Mouse (Mus musculus) ES-E14 (cell line): ENCODE measurements around the gene Iqch. TPM values are rescaled to one million over a fixed set of nuclear protein-coding genes. Genes with fewer than 3 reads are reported as not detected.

Experiments used
- DNase-seq: peaks from one replicate; pipeline ENCODE4 v3.0.0-alpha.2; 2013; ENCODE audit warnings: low read depth, low spot score
- H3K27ac ChIP-seq: 2 replicates; pipeline ENCODE4 v1.5.1; 2012; ENCODE audit warnings: low read depth, mild to moderate bottlenecking, low read length, moderate library complexity, mixed read lengths; ENCODE audit not compliant: poor library complexity, insufficient read depth, severe bottlenecking
- H3K36me3 ChIP-seq: 2 replicates; pipeline ENCODE4 v1.6.1; 2012; ENCODE audit warnings: mild to moderate bottlenecking, low read length, moderate library complexity, mixed read lengths; ENCODE audit not compliant: control insufficient read depth, poor library complexity, insufficient read depth, severe bottlenecking
- H3K4me1 ChIP-seq, 2 experiments: fragments of 150-350 bp in 1 of 2; sonication (generic) in 1 of 2; 2 replicates each; pipeline ENCODE4 v1.6.1; 2012; ENCODE audit warnings: low read length in 2 of 2, mild to moderate bottlenecking in 1 of 2, mixed read lengths in 1 of 2; ENCODE audit not compliant: control insufficient read depth in 2 of 2, insufficient read depth in 2 of 2, poor library complexity in 1 of 2
- H3K4me3 ChIP-seq, 2 experiments: fragments of 150-350 bp in 1 of 2; sonication (generic) in 1 of 2; 2 replicates each; pipeline ENCODE4 v1.5.1; 2012; ENCODE audit warnings: low read length in 2 of 2, low read depth in 1 of 2, mild to moderate bottlenecking in 1 of 2, mixed read lengths in 1 of 2; ENCODE audit not compliant: insufficient read depth in 1 of 2, poor library complexity in 1 of 2, severe bottlenecking in 1 of 2
- H3K9ac ChIP-seq: 2 replicates; pipeline ENCODE4 v1.6.1; 2012; ENCODE audit warnings: low read depth, mild to moderate bottlenecking, low read length, mixed read lengths; ENCODE audit not compliant: poor library complexity, insufficient read depth, severe bottlenecking
- H3K9me3 ChIP-seq: fragments of 150-350 bp; sonication (generic); 2 replicates; pipeline ENCODE4 v1.6.1; 2012; ENCODE audit warnings: low read depth, mild to moderate bottlenecking, low read length; ENCODE audit not compliant: control insufficient read depth, insufficient read depth
- CHD2 ChIP-seq: IDR thresholded peaks from 2 replicates; pipeline ENCODE4 v1.6.1; 2014; ENCODE audit warnings: mild to moderate bottlenecking, low read depth, low read length, inconsistent platforms
- HCFC1 ChIP-seq: IDR thresholded peaks from 2 replicates; pipeline ENCODE4 v1.6.1; 2012; ENCODE audit warnings: low read length, inconsistent platforms, borderline replicate concordance; ENCODE audit not compliant: insufficient read depth
- MAFK ChIP-seq: IDR thresholded peaks from 2 replicates; pipeline ENCODE4 v1.6.1; 2014; ENCODE audit warnings: mild to moderate bottlenecking, low read depth, low read length, inconsistent platforms; ENCODE audit not compliant: insufficient read depth
- ZC3H11A ChIP-seq: IDR thresholded peaks from 2 replicates; pipeline ENCODE4 v1.6.1; 2012; ENCODE audit warnings: low read depth, mild to moderate bottlenecking, inconsistent platforms, low read length, borderline replicate concordance
- ZNF384 ChIP-seq: IDR thresholded peaks from 2 replicates; pipeline ENCODE4 v1.6.1; 2012; ENCODE audit warnings: low read depth, low read length, inconsistent platforms
- in situ Hi-C, 2 experiments: fragments of 600-800 bp; cut with MboI; formaldehyde crosslinking; loops; one replicate each; pipeline ENCODE4 v1.15.1; 2025; ENCODE audit warnings: low sequenced_read_pairs in 2 of 2, inconsistent platforms in 1 of 2; ENCODE audit not compliant: unreplicated experiment in 2 of 2
- total RNA-seq: library from RNA; depleted of rRNA; stranded (reverse); fragments of 300-350 nt; gene quantifications from 2 replicates; pipeline ENCODE4 v1.2.3, GENCODE M21; 2012

The Iqch gene
- total RNA-seq, 1 experiment = 0.18 TPM

GRCm38 (mm10) chr9:63648520-63648918, 46.2 kb upstream of the Iqch start:
- no peak for DNase-seq
- Histone ChIP-seq H3K27ac (no peak overlapping the region), H3K9ac (no peak overlapping the region), H3K36me3 (peaks cover 7% of the 10 kb centered on the region; the same call in 1 of the 2 replicates), H3K4me1 (peaks cover 0 to 2% of the 10 kb centered on the region in 2 experiments; a peak in 1 of 4 replicates), H3K4me3 (no peak overlapping the region), H3K9me3 (no peaks in the 10 kb centered on the region)
- in situ Hi-C loops = loop anchor here in 1 of 2 experiments (25.0 kb wide), 1 partner anchor 189 kb away; no protein-coding TSS in a partner anchor
- TF ChIP-seq ZC3H11A (no peak), HCFC1 (no peak), ZNF384 (no peak), CHD2 (no peak), MAFK (no peak)

- no peak overlapping the region for H3K4me3 ChIP-seq
- no peaks in the 10 kb centered on the region for H3K9me3 ChIP-seq
- no peak overlapping the region for H3K27ac ChIP-seq
- TF ChIP-seq MAFK (no peak), HCFC1 (no peak), CHD2 (no peak), ZC3H11A (no peak), ZNF384 (no peak)
- H3K36me3 ChIP-seq = peaks cover 10% of the 10 kb centered on the region; the same call in 1 of the 2 replicates
- in situ Hi-C loops = loop anchor here in 1 of 2 experiments (25.0 kb wide), 1 partner anchor 189 kb away; no protein-coding TSS in a partner anchor
- H3K9ac ChIP-seq = no peak overlapping the region
- peaks cover 0 to 2% of the 10 kb centered on the region in 2 experiments; a peak in 1 of 4 replicates for H3K4me1 ChIP-seq
- no peak for DNase-seq
Measured at GRCm38 (mm10) chr9:63647581-63648519, 45.6 kb upstream of the Iqch start.

DNA sequence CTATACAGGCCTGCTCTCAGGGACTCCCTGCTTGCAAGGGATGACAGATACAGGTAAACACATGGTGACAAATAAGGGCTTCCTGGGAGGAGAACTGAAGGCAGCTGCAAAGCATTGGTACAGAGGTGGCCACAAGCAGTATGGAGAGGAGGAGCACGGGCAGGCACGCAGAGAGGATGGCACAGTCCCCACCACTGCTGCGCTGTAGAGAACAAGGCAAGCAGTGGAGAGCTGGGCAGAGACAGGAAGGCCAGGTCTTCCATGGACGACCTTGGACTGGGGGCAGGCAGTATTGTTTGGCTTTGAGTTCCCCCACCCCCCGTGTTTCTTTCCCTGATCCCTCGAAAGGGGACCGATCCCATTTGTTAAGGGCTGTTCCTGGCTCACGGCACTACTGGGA, 42.8 kb upstream of the Iqch start:
- no peaks in the 10 kb centered on the region for H3K9me3 ChIP-seq
- no peak overlapping the region for H3K4me3 ChIP-seq
- no peak for DNase-seq
- H3K4me1 ChIP-seq = peaks cover 0 to 2% of the 10 kb centered on the region in 2 experiments; a peak in 1 of 4 replicates
- in situ Hi-C loops = loop anchor here in 1 of 2 experiments (25.0 kb wide), 1 partner anchor 192 kb away; no protein-coding TSS in a partner anchor
- H3K36me3 ChIP-seq = peaks cover 20% of the 10 kb centered on the region; the same call in 1 of the 2 replicates
- H3K9ac ChIP-seq = no peak overlapping the region
- TF ChIP-seq HCFC1 (no peak), ZC3H11A (no peak), CHD2 (no peak), MAFK (no peak), ZNF384 (no peak)
- H3K27ac ChIP-seq = no peak overlapping the region; the same call in 1 of the 2 replicates

GRCm38 (mm10) chr9:63644011-63644410, 41.7 kb upstream of the Iqch start:
- DNase-seq = no peak
- Histone ChIP-seq H3K4me3 (no peak overlapping the region), H3K9ac (no peak overlapping the region), H3K4me1 (peaks cover 0 to 2% of the 10 kb centered on the region in 2 experiments; a peak in 1 of 4 replicates), H3K27ac (no peak overlapping the region), H3K9me3 (no peaks in the 10 kb centered on the region), H3K36me3 (peaks cover 27% of the 10 kb centered on the region; the same call in 1 of the 2 replicates)
- no peak for TF ChIP-seq ZC3H11A
- no peak for TF ChIP-seq MAFK
- no peak for TF ChIP-seq CHD2
- no peak for TF ChIP-seq ZNF384
- no peak for TF ChIP-seq HCFC1
- in situ Hi-C loops = loop anchor here in 1 of 2 experiments (25.0 kb wide), 1 partner anchor 193 kb away; no protein-coding TSS in a partner anchor
